Mouse (Mus musculus) cerebellum, adult 2 months (tissue): ENCODE measurements around the gene Nr1d1. TPM values are rescaled to one million over a fixed set of nuclear protein-coding genes. Genes with fewer than 3 reads are reported as not detected.

Experiments
- DNase-seq, 2 experiments: peaks; one replicate each; pipeline ENCODE4 v3.0.0; 2021
- H3K27ac ChIP-seq: fragments of 200-500 bp; 2 replicates; pipeline ENCODE4 v1.5.1; 2012; ENCODE audit warnings: low read length, control low read depth, inconsistent platforms; ENCODE audit not compliant: insufficient read depth
- H3K27me3 ChIP-seq: fragments of 200-500 bp; 2 replicates; pipeline ENCODE4 v1.6.1; 2012; ENCODE audit warnings: inconsistent platforms, mild to moderate bottlenecking, low read length, moderate library complexity; ENCODE audit not compliant: control insufficient read depth, insufficient read depth
- H3K4me1 ChIP-seq: fragments of 200-500 bp; 2 replicates; pipeline ENCODE4 v1.6.1; 2011; ENCODE audit warnings: low read length; ENCODE audit not compliant: control insufficient read depth, insufficient read depth
- H3K4me3 ChIP-seq: fragments of 200-500 bp; replicated peaks from 2 replicates; pipeline ENCODE3; 2011; ENCODE audit warnings: mild to moderate bottlenecking, low read depth, low read length, control low read depth; ENCODE audit not compliant: insufficient read depth
- CTCF ChIP-seq: fragments of 200-500 bp; IDR thresholded peaks from 2 replicates; pipeline ENCODE4 v1.5.1; 2011; ENCODE audit warnings: low read depth, mild to moderate bottlenecking, control low read depth, low read length, moderate library complexity, borderline replicate concordance; ENCODE audit not compliant: insufficient read depth
- POLR2A ChIP-seq: fragments of 200-500 bp; IDR thresholded peaks from 2 replicates; pipeline ENCODE4 v1.6.1; 2011; ENCODE audit warnings: low read length, control low read depth, borderline replicate concordance; ENCODE audit not compliant: insufficient read depth
- WGBS: fragments of 180-500 bp; shearing (Covaris S2); methylation state at CpG from one replicate; pipeline ENCODE4 v1.1.7; 2018; 5-methylcytosine and 5-hydroxymethylcytosine counted together
- polyA plus RNA-seq: library from polyadenylated mRNA; depleted of rRNA; stranded (reverse); fragments of >200 nt; gene quantifications from 2 replicates; pipeline ENCODE4 v1.2.3, GENCODE M21; 2012

Gene Nr1d1
- polyA plus RNA-seq, 1 experiment, result 144 TPM

- peak overlapping the region; percentile 89 for H3K4me3 ChIP-seq
- WGBS, result 31% methylated on average over 11 of the region's 11 CpGs
- TF ChIP-seq CTCF, result no peak
- no peak for TF ChIP-seq POLR2A
- peak; percentile 54 to 65 for DNase-seq
- peak overlapping the region; percentile 35; the same call in 1 of the 2 replicates for H3K27ac ChIP-seq
- H3K4me1 ChIP-seq, result peaks cover 42% of the 10 kb centered on the region
- no peaks in the 10 kb centered on the region for H3K27me3 ChIP-seq
Measured at GRCm38 (mm10) chr11:98771844-98772525, 3.1 kb downstream of the Nr1d1 start.

GRCm38 (mm10) chr11:98771131-98771530, 4.0 kb downstream of the Nr1d1 start:
- H3K4me1 ChIP-seq, result peaks cover 51% of the 10 kb centered on the region
- H3K4me3 ChIP-seq, result peak overlapping the region; percentile 15
- H3K27ac ChIP-seq, result no peak overlapping the region
- TF ChIP-seq CTCF (no peak), POLR2A (no peak)
- H3K27me3 ChIP-seq, result no peaks in the 10 kb centered on the region
- DNase-seq, result peak; percentile 34 to 48
- WGBS, result 67% methylated on average over 18 of the region's 18 CpGs

- Histone ChIP-seq H3K27ac (no peak overlapping the region), H3K4me3 (no peak overlapping the region), H3K4me1 (peaks cover 53% of the 10 kb centered on the region), H3K27me3 (no peaks in the 10 kb centered on the region)
- DNase-seq, result peak; percentile 45 to 54
- 45% methylated on average over 26 of the region's 26 CpGs for WGBS
- TF ChIP-seq CTCF (no peak), POLR2A (no peak)
Measured at GRCm38 (mm10) chr11:98770096-98770975, 4.8 kb downstream of the Nr1d1 start.

- peaks cover 55% of the 10 kb centered on the region for H3K4me1 ChIP-seq
- TF ChIP-seq POLR2A (no peak), CTCF (no peak)
- H3K27ac ChIP-seq, result no peak overlapping the region
- no peak overlapping the region for H3K4me3 ChIP-seq
- peak; percentile 34 to 51 for DNase-seq
- H3K27me3 ChIP-seq, result no peaks in the 10 kb centered on the region
- 56% methylated on average over 25 of the region's 25 CpGs for WGBS
Measured at GRCm38 (mm10) chr11:98769007-98769954, 5.9 kb downstream of the Nr1d1 start.

GRCm38 (mm10) chr11:98768127-98769006, 6.8 kb downstream of the Nr1d1 start:
- no peak overlapping the region for H3K4me3 ChIP-seq
- H3K4me1 ChIP-seq, result peaks cover 55% of the 10 kb centered on the region
- peak overlapping the region; percentile 9; the same call in 1 of the 2 replicates for H3K27ac ChIP-seq
- WGBS, result 8% methylated on average over 39 of the region's 39 CpGs
- DNase-seq, result peak; percentile 46 to 69
- no peaks in the 10 kb centered on the region for H3K27me3 ChIP-seq
- no peak for TF ChIP-seq CTCF
- TF ChIP-seq POLR2A, result no peak

GRCm38 (mm10) chr11:98767713-98768112, 7.4 kb downstream of the Nr1d1 start:
- Histone ChIP-seq H3K27me3 (no peaks in the 10 kb centered on the region), H3K27ac (no peak overlapping the region), H3K4me1 (peaks cover 55% of the 10 kb centered on the region), H3K4me3 (no peak overlapping the region)
- 3% methylated on average over 4 of the region's 4 CpGs for WGBS
- TF ChIP-seq POLR2A (no peak), CTCF (no peak)
- no peak for DNase-seq
